Mouse (Mus musculus): ENCODE measurements around the gene Zfp655. TPM values are rescaled to one million over a fixed set of nuclear protein-coding genes. Genes with fewer than 3 reads are reported as not detected.

The Zfp655 gene
- polyA plus RNA-seq (2016; fragmentation: Nextera tagmentation; extraction: Ambion mirVana) = 32.0 and 32.7 TPM in 2 replicates

DNA sequence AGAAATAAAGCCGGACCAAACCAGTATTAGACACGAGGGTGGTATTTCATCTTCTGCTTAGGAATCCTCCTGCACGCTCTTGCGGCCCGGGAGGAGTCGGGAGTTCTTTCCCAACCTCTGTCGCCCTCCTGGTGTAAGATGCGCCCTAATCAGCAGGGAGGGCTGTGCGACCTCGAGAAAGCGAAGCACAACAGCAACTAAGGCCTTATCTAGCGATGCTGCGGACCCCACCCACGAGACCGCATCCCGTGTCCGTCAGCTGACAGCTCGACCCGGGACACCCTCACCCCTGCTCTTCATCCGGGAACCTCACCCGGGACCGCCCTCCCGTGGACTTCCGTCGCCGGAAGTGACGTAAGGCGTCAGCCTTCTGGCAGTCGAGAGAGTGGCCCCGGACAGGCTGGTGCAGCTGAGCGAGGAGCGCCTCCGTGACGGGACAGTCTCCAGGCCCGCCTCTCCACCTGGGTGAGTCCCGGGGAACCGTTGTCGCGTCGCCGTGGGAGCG lies at the start of gene Zfp655:
TSS of gene Zfp655 (plus strand) at position 349 of the 505 bp plus-strand sequence.
- Histone ChIP-seq H3K36me3 (peaks cover 32% of the 10 kb centered on the region), H3K4me1 (replicated peaks) (peaks cover 23% of the 10 kb centered on the region), H3K4me3 (peak within 1 kb of the TSS; percentile 100), H3K27me3 (ENCODE audit: insufficient read depth, poor library complexity, severe bottlenecking) (no peaks in the 10 kb centered on the region), H3K9me3 (no peaks in the 10 kb centered on the region), H3K27ac (peak within 1 kb of the TSS; percentile 93)
- DNase-seq (ENCODE audit: low spot score) = peak; percentile 97
- WGBS = under 1% methylated on average over 42 of the region's 42 CpGs

DNA sequence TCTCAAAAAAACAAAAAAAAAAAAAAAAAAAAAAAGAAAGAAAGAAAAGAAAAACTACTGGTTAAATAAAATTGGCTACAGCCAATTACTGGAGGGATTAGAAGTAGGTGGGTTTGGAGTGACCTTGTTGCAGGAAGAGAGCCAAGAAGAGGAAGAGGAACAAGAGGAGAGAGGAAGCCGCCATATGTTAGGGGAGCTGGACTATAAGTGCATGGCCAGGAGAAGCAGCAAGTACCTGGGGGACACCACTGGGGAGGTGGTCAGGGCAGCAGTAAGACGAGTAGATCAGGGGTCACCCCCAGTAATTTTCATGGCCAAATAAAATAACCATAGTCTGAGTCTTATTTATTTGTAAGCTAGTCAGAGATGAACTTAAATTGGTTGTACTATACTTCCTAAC lies 46.3 kb upstream of the Zfp655 start:
- 91% methylated on average over 2 of the region's 2 CpGs for WGBS
- DNase-seq (ENCODE audit: low spot score) = no peak

GRCm38 (mm10) chr5:145189416-145189815 lies 42.1 kb upstream of the Zfp655 start:
- Histone ChIP-seq H3K27me3 (ENCODE audit: insufficient read depth, poor library complexity, severe bottlenecking) (no peaks in the 10 kb centered on the region), H3K36me3 (peaks cover 62% of the 10 kb centered on the region), H3K9me3 (no peaks in the 10 kb centered on the region), H3K27ac (no peak overlapping the region), H3K4me3 (peak overlapping the region; percentile 95; the same call in 1 of the 2 replicates), H3K4me1 (replicated peaks) (peaks cover 22% of the 10 kb centered on the region)
- WGBS = 94% methylated on average over 6 of the region's 6 CpGs
- DNase-seq (ENCODE audit: low spot score) = no peak

More for the DNA sequence above, 46.3 kb upstream of the Zfp655 start:
- Histone ChIP-seq H3K9me3 (no peaks in the 10 kb centered on the region), H3K36me3 (peaks cover 93% of the 10 kb centered on the region), H3K27me3 (ENCODE audit: insufficient read depth, poor library complexity, severe bottlenecking) (no peaks in the 10 kb centered on the region), H3K4me3 (no peak overlapping the region), H3K4me1 (replicated peaks) (peaks cover 10% of the 10 kb centered on the region), H3K27ac (no peak overlapping the region)

DNA sequence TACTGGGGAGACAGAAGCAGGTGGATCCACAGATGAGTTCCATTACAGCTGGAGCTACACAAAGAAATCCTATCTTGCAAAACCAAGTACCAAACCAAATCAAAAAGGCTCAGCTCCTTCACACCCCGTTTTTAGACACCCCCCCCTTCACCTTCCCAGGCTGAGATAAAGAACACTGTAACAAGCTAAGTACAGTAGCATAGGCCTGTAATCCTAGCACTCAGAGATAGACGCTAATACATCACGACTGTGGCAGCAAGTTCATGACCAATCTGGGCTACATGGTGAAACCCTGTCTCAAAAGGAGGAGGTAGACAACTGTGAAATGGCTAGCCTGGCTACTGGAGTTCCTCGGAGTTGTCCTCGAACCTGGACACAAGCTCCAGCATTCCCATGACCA lies 41.1 kb upstream of the Zfp655 start:
- Histone ChIP-seq H3K4me1 (replicated peaks) (peaks cover 22% of the 10 kb centered on the region), H3K36me3 (peaks cover 62% of the 10 kb centered on the region), H3K9me3 (no peaks in the 10 kb centered on the region), H3K27ac (peak overlapping the region; percentile 98), H3K4me3 (peak overlapping the region; percentile 95), H3K27me3 (ENCODE audit: insufficient read depth, poor library complexity, severe bottlenecking) (no peaks in the 10 kb centered on the region)
- 65% methylated on average over 5 of the region's 5 CpGs for WGBS
- no peak for DNase-seq (ENCODE audit: low spot score)

DNA sequence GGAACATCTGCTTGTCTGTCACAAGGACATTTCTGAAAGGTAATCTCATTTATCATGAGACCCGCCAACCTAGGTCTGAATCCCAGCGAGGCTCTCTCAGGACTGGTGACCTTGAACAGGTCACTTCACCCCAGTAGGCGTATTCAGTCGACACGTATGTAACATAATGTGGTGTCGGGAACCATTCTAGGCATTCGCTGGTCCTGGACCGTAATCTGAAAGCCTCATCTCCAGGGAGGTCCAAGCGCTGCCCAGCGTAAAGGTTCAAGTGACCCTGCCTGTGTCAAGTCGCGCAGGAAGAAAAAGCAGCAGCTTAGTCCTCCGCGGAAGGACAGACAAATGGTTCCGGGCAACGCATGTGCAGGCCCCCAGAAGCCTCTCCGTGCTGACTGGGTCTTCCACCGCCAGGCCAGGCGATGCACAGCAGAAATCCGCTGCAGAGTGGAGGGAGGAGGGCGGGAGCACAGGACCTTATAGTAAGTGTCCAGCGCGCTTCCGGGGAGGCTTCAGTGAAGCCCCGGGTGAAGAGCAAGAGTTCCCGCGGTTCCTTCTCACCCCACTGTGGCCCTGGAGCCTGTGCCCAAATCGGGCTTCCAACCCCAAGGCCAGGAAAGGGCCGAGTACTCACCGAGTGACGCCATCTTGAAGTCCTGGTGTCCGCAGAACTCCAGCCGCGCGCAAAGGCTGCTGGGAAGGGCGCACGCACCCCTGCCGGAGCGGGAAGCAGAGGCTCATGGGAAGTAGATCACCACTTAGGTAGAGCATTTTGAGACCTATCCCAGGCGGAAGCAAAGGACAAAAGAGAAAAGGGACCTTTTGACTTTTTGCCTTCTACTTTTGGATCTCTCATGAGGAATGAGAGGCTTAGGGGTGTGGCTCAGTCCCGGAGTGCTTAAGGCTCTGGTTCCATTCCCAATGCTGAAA lies 40.4 kb upstream of the Zfp655 start:
- no peaks in the 10 kb centered on the region for H3K9me3 ChIP-seq
- no peaks in the 10 kb centered on the region for H3K27me3 ChIP-seq (ENCODE audit: insufficient read depth, poor library complexity, severe bottlenecking)
- peaks cover 62% of the 10 kb centered on the region for H3K36me3 ChIP-seq
- peaks cover 22% of the 10 kb centered on the region for H3K4me1 ChIP-seq (replicated peaks)
- peak overlapping the region; percentile 95 for H3K4me3 ChIP-seq
- H3K27ac ChIP-seq = peak overlapping the region; percentile 98
- peak; percentile 93 for DNase-seq (ENCODE audit: low spot score)
- WGBS = 1% methylated on average over 41 of the region's 41 CpGs

GRCm38 (mm10) chr5:145191962-145192361 lies 39.6 kb upstream of the Zfp655 start, which contains the start of gene Atp5j2:
Atp5j2 (minus strand) TSS chr5:145192062.
- Histone ChIP-seq H3K9me3 (no peaks in the 10 kb centered on the region), H3K36me3 (peaks cover 57% of the 10 kb centered on the region), H3K27me3 (ENCODE audit: insufficient read depth, poor library complexity, severe bottlenecking) (no peaks in the 10 kb centered on the region), H3K4me1 (replicated peaks) (peaks cover 22% of the 10 kb centered on the region), H3K4me3 (peak within 1 kb of the TSS; percentile 95), H3K27ac (peak within 1 kb of the TSS; percentile 98)
- 88% methylated on average over 2 of the region's 2 CpGs for WGBS
- no peak for DNase-seq (ENCODE audit: low spot score)

GRCm38 (mm10) chr5:145200387-145200786 lies 31.1 kb upstream of the Zfp655 start:
- WGBS = 79% methylated on average over 7 of the region's 7 CpGs
- no peaks in the 10 kb centered on the region for H3K27me3 ChIP-seq (ENCODE audit: insufficient read depth, poor library complexity, severe bottlenecking)
- H3K4me3 ChIP-seq = peak overlapping the region; percentile 87; the same call in 1 of the 2 replicates
- no peak overlapping the region for H3K27ac ChIP-seq
- peaks cover 10% of the 10 kb centered on the region for H3K36me3 ChIP-seq
- H3K9me3 ChIP-seq = no peaks in the 10 kb centered on the region
- DNase-seq (ENCODE audit: low spot score) = no peak
- peaks cover 25% of the 10 kb centered on the region for H3K4me1 ChIP-seq (replicated peaks)

- Histone ChIP-seq H3K27me3 (ENCODE audit: insufficient read depth, poor library complexity, severe bottlenecking) (no peaks in the 10 kb centered on the region), H3K9me3 (no peaks in the 10 kb centered on the region), H3K36me3 (peaks cover under 1% of the 10 kb centered on the region; the same call in 1 of the 2 replicates), H3K27ac (peak within 1 kb of the TSS; percentile 82), H3K4me3 (peak within 1 kb of the TSS; percentile 87), H3K4me1 (replicated peaks) (peaks cover 30% of the 10 kb centered on the region)
- 2% methylated on average over 37 of the region's 37 CpGs for WGBS
- peak; percentile 79 for DNase-seq (ENCODE audit: low spot score)
These were observed 30.1 kb upstream of the Zfp655 start, which contains the start of gene Zkscan14 for GRCm38 (mm10) chr5:145201321-145201991. Zkscan14 (minus strand) TSS chr5:145201868.

- WGBS = 53% methylated on average over 3 of the region's 3 CpGs
- Histone ChIP-seq H3K4me1 (replicated peaks) (peaks cover 30% of the 10 kb centered on the region), H3K9me3 (no peaks in the 10 kb centered on the region), H3K27me3 (ENCODE audit: insufficient read depth, poor library complexity, severe bottlenecking) (no peaks in the 10 kb centered on the region), H3K36me3 (peaks cover 11% of the 10 kb centered on the region), H3K4me3 (no peak overlapping the region), H3K27ac (no peak overlapping the region)
- DNase-seq (ENCODE audit: low spot score) = no peak
These were observed 29.1 kb upstream of the Zfp655 start for GRCm38 (mm10) chr5:145202446-145202845.

GRCm38 (mm10) chr5:145203936-145204691 lies 27.4 kb upstream of the Zfp655 start, which contains the start of gene Zkscan5:
Zkscan5 (plus strand) TSS chr5:145204562.
- Histone ChIP-seq H3K36me3 (peaks cover 26% of the 10 kb centered on the region), H3K4me3 (peak within 1 kb of the TSS; percentile 71), H3K27me3 (ENCODE audit: insufficient read depth, poor library complexity, severe bottlenecking) (no peaks in the 10 kb centered on the region), H3K4me1 (replicated peaks) (peaks cover 30% of the 10 kb centered on the region), H3K9me3 (no peaks in the 10 kb centered on the region), H3K27ac (peak within 1 kb of the TSS; percentile 87)
- under 1% methylated on average over 22 of the region's 22 CpGs for WGBS
- DNase-seq (ENCODE audit: low spot score) = peak; percentile 98

- Histone ChIP-seq H3K9me3 (no peaks in the 10 kb centered on the region), H3K4me1 (replicated peaks) (peaks cover 30% of the 10 kb centered on the region), H3K36me3 (peaks cover 34% of the 10 kb centered on the region), H3K27ac (no peak overlapping the region; the same call in 1 of the 2 replicates), H3K4me3 (peak overlapping the region; percentile 71), H3K27me3 (ENCODE audit: insufficient read depth, poor library complexity, severe bottlenecking) (no peaks in the 10 kb centered on the region)
- no peak for DNase-seq (ENCODE audit: low spot score)
- 23% methylated on average over 9 of the region's 9 CpGs for WGBS
These were observed 26.5 kb upstream of the Zfp655 start for GRCm38 (mm10) chr5:145205041-145205440.

- Histone ChIP-seq H3K4me3 (no peak overlapping the region), H3K36me3 (peaks cover 56% of the 10 kb centered on the region), H3K4me1 (replicated peaks) (peaks cover 16% of the 10 kb centered on the region), H3K27ac (no peak overlapping the region), H3K27me3 (ENCODE audit: insufficient read depth, poor library complexity, severe bottlenecking) (no peaks in the 10 kb centered on the region), H3K9me3 (no peaks in the 10 kb centered on the region)
- 95% methylated on average over 6 of the region's 6 CpGs for WGBS
- DNase-seq (ENCODE audit: low spot score) = no peak
These were observed 24.1 kb upstream of the Zfp655 start for GRCm38 (mm10) chr5:145207385-145207784.
